Mouse (Mus musculus) bone marrow macrophage, adult 2 months (primary cell): ENCODE measurements around the gene Fbxo4. TPM values are rescaled to one million over a fixed set of nuclear protein-coding genes. Genes with fewer than 3 reads are reported as not detected.

Source experiments
- H3K27ac ChIP-seq: 2 replicates; pipeline ENCODE4 v1.5.1; 2012; ENCODE audit warnings: low read depth, low read length; ENCODE audit not compliant: insufficient read depth
- H3K4me1 ChIP-seq: 2 replicates; pipeline ENCODE4 v1.6.1; 2012; ENCODE audit warnings: low read length; ENCODE audit not compliant: control insufficient read depth, insufficient read depth
- H3K4me3 ChIP-seq: 2 replicates; pipeline ENCODE4 v1.5.1; 2012; ENCODE audit warnings: mild to moderate bottlenecking, low read length, moderate library complexity; ENCODE audit not compliant: insufficient read depth
- CTCF ChIP-seq: IDR thresholded peaks from 2 replicates; pipeline ENCODE4 v1.5.1; 2012; ENCODE audit warnings: low read depth, mild to moderate bottlenecking, low read length, moderate library complexity
- POLR2A ChIP-seq: IDR thresholded peaks from 2 replicates; pipeline ENCODE4 v1.6.1; 2012; ENCODE audit warnings: mild to moderate bottlenecking, low read depth, low read length, borderline replicate concordance
- polyA plus RNA-seq: library from polyadenylated mRNA; stranded (reverse); fragments of >200 nt; gene quantifications from 2 replicates; pipeline ENCODE4 v1.2.4, GENCODE M21; 2012; ENCODE audit not compliant: missing spikeins, insufficient read depth, insufficient read length

Fbxo4 gene
- 18.1 and 20.1 TPM in 2 replicates for polyA plus RNA-seq

DNA sequence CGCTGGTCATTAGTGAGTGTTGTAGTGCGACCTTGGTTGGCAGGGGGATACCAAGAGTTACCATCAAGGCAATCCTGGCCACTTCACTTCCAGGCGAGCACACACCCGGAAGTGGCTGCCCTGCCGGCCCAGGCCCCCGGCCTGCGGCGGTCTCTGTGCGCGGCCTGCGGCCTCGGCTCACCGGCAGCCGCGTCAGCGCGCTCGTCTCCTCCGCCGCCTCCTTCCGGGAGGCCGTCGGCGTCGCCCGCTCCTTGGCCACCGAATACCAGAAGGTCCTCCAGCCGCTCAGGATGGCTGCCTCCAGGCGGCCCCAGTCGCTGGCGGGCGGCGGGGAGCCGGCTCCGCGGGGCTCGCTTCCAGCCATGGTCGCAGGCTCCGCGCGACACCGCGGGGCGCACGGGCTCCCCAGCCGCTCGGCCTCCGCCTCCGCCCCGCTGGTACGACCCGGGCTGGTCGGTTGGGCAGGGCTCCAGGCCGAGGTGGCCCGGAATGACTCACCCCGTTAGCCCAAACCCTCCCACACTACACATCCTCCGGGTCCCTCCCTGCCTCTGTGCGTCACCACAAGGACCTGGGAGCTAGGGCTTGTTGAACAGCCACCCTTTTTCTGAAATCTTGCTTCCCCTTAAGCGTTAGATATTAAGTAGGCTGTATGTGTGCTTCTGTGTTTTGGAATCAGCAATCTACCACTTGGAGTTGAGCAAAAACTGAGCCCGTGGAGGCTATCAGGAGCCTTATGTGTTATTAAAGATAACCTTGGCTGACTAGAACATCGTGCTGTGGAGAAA, at the start of gene Fbxo4:
Gene Fbxo4 (minus strand): TSS at position 513 of the 788 bp plus-strand sequence.
- peaks cover 12% of the 10 kb centered on the region for H3K4me1 ChIP-seq
- TF ChIP-seq POLR2A (no peak), CTCF (no peak)
- H3K4me3 ChIP-seq, result peak within 1 kb of the TSS; percentile 95
- peak within 1 kb of the TSS; percentile 87 for H3K27ac ChIP-seq

DNA sequence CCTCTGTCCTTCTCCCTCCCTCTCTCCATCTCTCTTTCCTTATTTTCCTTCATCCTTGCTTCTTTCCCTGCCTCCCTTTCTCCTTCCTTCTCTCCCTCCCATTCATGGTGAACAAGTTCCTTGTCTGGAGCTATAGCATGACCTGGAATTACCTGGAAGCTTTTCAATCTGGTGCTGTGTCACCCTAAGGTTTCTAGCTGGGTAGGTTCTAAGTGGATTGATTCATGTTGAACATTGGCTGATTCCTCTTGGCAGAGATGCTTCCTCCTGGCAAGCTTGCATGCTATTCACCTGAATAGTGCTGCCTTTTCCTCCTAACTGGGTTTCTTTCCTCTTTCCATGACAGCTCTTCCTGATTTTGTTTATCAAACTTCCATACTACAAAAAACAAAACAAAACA, 49.6 kb upstream of the Fbxo4 start:
- TF ChIP-seq POLR2A (no peak), CTCF (no peak)
- no peak overlapping the region for H3K4me3 ChIP-seq
- peaks cover 50% of the 10 kb centered on the region for H3K4me1 ChIP-seq
- H3K27ac ChIP-seq, result no peak overlapping the region

DNA sequence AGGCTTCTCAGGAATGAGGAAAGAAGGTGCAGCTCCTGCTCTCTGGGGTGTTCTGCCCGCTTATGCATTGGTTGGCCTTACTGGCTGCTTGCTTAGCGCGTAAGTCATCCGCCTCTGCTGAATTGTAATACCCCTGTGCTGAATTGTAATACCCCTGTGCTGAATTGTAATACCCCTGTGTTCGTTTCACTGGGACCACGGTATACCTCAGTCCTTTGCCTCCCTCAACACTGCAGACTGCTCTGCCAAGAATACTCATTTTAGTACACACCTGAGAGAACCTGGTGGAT, 49.0 kb upstream of the Fbxo4 start:
- Histone ChIP-seq H3K4me3 (no peak overlapping the region), H3K4me1 (peaks cover 48% of the 10 kb centered on the region), H3K27ac (no peak overlapping the region)
- TF ChIP-seq POLR2A (no peak), CTCF (no peak)

- no peak for TF ChIP-seq POLR2A
- no peak for TF ChIP-seq CTCF
- Histone ChIP-seq H3K4me1 (peaks cover 44% of the 10 kb centered on the region), H3K4me3 (peak overlapping the region; percentile 81), H3K27ac (peak overlapping the region; percentile 61)
Measured at GRCm38 (mm10) chr15:4027671-4028410, 48.5 kb upstream of the Fbxo4 start.

- H3K4me3 ChIP-seq, result peak overlapping the region; percentile 81
- peaks cover 37% of the 10 kb centered on the region for H3K4me1 ChIP-seq
- TF ChIP-seq CTCF, result no peak
- no peak for TF ChIP-seq POLR2A
- H3K27ac ChIP-seq, result peak overlapping the region; percentile 75
Measured at GRCm38 (mm10) chr15:4026831-4027584, 47.6 kb upstream of the Fbxo4 start.

DNA sequence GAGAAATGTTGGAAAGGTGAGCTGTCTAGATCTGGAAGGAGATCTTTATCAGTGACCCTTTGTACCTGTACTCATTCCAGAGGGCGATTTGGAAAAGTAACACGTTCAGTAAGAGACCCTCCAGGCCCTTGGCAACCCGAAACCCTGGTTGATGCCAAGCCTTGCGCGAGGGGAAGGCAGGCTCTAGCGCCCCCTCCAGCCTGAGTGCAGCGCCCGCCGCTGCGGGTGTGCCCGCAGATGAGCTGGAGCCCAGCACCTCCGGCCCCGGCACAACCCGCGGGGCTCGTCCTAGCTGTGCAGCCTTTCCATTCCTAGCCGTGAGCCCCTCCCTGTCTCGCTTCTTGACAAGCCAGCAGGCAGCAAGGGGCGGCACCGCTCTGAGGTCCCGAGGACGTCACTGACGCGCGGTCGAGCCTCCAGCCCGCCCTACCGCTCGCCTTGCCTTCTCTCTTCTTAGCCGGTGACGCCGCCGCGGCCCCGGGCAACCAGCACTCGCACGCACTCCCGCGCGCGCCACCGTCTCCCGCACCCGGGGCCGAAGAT, 46.9 kb upstream of the Fbxo4 start, which contains the start of gene Oxct1:
Gene Oxct1 (plus strand): TSS at position 153 of the 543 bp plus-strand sequence.
- Histone ChIP-seq H3K4me1 (peaks cover 31% of the 10 kb centered on the region), H3K27ac (peak within 1 kb of the TSS; percentile 75), H3K4me3 (peak within 1 kb of the TSS; percentile 81)
- TF ChIP-seq CTCF (no peak), POLR2A (0 out of 2 replicates have a peak, but pooled peaks have one; percentile 68)

DNA sequence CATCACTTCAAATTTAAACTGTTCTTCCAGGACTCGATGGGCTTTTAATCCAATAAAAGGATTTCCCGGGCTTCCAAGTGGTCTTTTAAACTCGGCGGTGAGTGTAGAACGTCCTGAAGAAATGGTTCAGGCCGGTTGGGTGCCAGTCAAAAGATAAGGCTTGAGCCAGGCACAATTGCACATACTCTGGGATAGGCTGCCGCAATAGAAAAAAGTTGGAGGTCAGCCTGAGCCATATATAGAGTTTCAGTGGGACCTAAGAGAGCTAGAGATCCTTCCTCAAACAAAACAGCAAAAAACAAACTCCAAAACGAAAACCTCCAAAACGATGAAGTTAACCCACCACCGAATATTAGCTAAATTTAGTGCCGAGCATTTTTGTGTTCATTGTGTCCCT, 46.1 kb upstream of the Fbxo4 start:
- H3K4me3 ChIP-seq, result no peak overlapping the region
- TF ChIP-seq CTCF (no peak), POLR2A (no peak)
- H3K27ac ChIP-seq, result peak overlapping the region; percentile 75
- H3K4me1 ChIP-seq, result peaks cover 30% of the 10 kb centered on the region

DNA sequence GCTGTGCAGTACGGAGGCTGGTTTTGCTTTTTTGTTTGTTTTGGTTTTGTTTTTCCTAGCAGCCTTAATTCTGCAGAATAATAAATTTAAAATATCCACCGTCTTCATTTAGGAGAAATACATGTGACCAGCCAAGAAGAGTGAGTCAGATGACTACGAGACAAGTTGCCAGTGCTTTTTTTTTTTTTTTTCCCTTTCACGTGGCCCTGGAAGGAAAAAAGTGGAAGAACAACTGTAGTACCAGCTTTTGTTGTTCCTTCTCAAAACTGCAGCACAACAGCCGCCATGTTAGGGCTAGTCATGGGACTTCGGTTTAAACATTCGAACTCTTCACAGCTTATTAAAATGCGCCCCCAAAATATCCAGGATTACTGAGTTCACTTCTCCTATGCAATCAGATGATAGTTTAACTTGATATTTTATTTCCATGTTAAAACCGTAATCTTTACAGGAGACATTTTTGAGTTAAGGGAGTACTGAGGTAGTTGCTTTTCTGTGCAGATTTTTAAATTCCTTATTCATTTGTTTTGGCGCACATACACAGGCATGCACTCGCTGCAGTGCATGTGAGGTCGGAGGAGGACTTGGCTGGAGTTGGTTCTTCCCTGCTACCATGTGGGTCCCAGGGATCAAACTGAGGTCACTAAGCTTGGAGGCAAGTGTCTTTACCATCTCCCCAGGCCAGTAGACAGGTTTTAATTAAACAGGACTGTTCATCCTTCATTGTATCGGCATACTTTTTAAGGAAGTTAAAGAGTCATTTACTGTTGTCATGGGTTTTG, 45.5 kb upstream of the Fbxo4 start:
- Histone ChIP-seq H3K27ac (peak overlapping the region; percentile 80), H3K4me3 (no peak overlapping the region), H3K4me1 (peaks cover 30% of the 10 kb centered on the region)
- no peak for TF ChIP-seq POLR2A
- no peak for TF ChIP-seq CTCF

GRCm38 (mm10) chr15:4023747-4024146, 44.4 kb upstream of the Fbxo4 start:
- H3K27ac ChIP-seq, result no peak overlapping the region
- TF ChIP-seq POLR2A (no peak), CTCF (no peak)
- H3K4me3 ChIP-seq, result no peak overlapping the region
- peaks cover 28% of the 10 kb centered on the region for H3K4me1 ChIP-seq
